Mouse (Mus musculus): ENCODE measurements at regions not wholly inside any gene's neighbourhood (a gene's known extent, or its start where the extent isn't known, plus 50 kb on each side); places are given as distances from the start of the nearest gene placed in this dataset.
"Not testable (repeated sequence)": the region's sequence is repeated elsewhere in the genome, so short reads cannot be mapped to it uniquely, and the experiment has no call there.

GRCm38 (mm10) chr4:122122739-122123138 is 500.8 kb upstream of the Gm12887 start:
- H3K27me3 ChIP-seq (replicated peaks); H3K4me2 ChIP-seq; H3K9ac ChIP-seq; H3K9me3 ChIP-seq (replicated peaks); H3K27ac ChIP-seq (ENCODE audit: poor library complexity, severe bottlenecking); H3K4me1 ChIP-seq (replicated peaks); H3K4me3 ChIP-seq; H3K36me3 ChIP-seq: not testable (repeated sequence)
- ATAC-seq (ENCODE audit: insufficient number of reproducible peaks, low FRiP score): peak; percentile 99
- no CpG with 5 or more reads among the region's 21 CpGs for WGBS

Data from heart, embryonic 12.5 days (tissue).